Mouse (Mus musculus): ENCODE measurements around the gene Gm10160.
A peak's percentile ranks its signal among the peaks of the same experiment; 100 is the strongest.

The Gm10160 gene

GRCm38 (mm10) chr7:81825381-81825780, 30.2 kb downstream of the Gm10160 start:
- DNase-seq, result peak; percentile 47 to 53

- no peak for DNase-seq
These were observed 30.7 kb downstream of the Gm10160 start for GRCm38 (mm10) chr7:81824906-81825305.

- no peak for DNase-seq
These were observed 49.5 kb downstream of the Gm10160 start for GRCm38 (mm10) chr7:81806067-81806466.

Measured in kidney, postnatal 4 days (tissue).